Mouse (Mus musculus): ENCODE measurements at regions not wholly inside any gene's neighbourhood (a gene's known extent, or its start where the extent isn't known, plus 50 kb on each side); places are given as distances from the start of the nearest gene placed in this dataset.
"Not testable (repeated sequence)": the region's sequence is repeated elsewhere in the genome, so short reads cannot be mapped to it uniquely, and the experiment has no call there.

DNA sequence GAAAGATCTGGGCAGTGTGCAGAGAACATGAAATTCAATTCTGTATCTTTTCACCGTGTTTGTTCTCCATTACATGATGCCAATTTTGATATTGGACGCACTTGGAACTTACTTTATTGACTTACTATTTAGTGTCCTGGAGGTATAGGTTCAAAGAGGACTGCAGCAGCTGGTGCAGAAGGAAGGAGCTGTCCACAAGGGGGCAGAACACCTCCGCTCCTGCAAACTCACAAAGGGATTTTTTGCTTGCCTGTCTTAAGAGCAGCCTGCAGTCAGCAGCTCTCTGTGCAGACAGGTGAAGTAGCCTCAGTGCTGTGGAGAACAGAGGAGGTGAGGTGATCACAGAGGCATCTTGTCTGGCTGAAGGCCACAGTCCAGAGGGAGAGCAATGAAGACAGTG lies 84.8 kb upstream of the Olfr1507 start:
- no peak overlapping the region for H3K9ac ChIP-seq (ENCODE audit: low read length)
- H3K27me3 ChIP-seq (replicated peaks; ENCODE audit: control insufficient read depth, insufficient read depth, low read length) = no peaks in the 10 kb centered on the region
- no peaks in the 10 kb centered on the region for H3K4me1 ChIP-seq (replicated peaks; ENCODE audit: control insufficient read depth, insufficient read depth, low read length)
- WGBS = 48% methylated on average over 3 of the region's 3 CpGs
- no peaks in the 10 kb centered on the region for H3K36me3 ChIP-seq (ENCODE audit: control insufficient read depth, insufficient read depth, low read length)
- no peaks in the 10 kb centered on the region for H3K9me3 ChIP-seq (ENCODE audit: control insufficient read depth, low read length)
- no peak overlapping the region for H3K27ac ChIP-seq (ENCODE audit: low read depth)
- DNase-seq (ENCODE audit: low spot score) = no peak
- no peak overlapping the region for H3K4me2 ChIP-seq (ENCODE audit: low read length)
- no peak overlapping the region for H3K4me3 ChIP-seq (ENCODE audit: low read depth, low read length)
- no peak for ATAC-seq (replicated peaks; ENCODE audit: low FRiP score, low TSS enrichment, low read depth)

DNA sequence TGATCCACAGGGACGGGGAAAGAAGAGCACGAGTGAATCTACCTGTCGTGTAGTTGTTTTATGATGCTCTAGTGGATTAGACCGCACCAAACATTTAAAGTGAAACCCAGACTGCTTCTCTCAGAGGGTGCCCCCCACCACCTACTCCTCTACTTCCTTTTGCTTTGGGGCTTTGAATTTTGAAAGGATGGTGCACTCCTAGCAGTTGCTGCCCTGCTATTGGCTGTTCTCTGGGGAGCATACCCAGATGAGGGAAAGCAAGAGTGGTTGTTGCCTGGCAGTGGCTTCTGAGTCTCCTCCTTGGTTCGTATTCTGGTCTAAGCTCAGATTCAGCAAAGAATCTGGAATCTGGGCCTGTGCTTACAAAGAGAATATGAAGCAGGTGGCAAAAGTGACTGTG lies 71.4 kb upstream of the Olfr1507 start:
- no peak for DNase-seq (ENCODE audit: low spot score)
- Histone ChIP-seq H3K9me3 (ENCODE audit: control insufficient read depth, low read length) (no peaks in the 10 kb centered on the region), H3K4me3 (ENCODE audit: low read depth, low read length) (no peak overlapping the region), H3K4me1 (replicated peaks; ENCODE audit: control insufficient read depth, insufficient read depth, low read length) (no peaks in the 10 kb centered on the region), H3K36me3 (ENCODE audit: control insufficient read depth, insufficient read depth, low read length) (no peaks in the 10 kb centered on the region), H3K4me2 (ENCODE audit: low read length) (no peak overlapping the region), H3K9ac (ENCODE audit: low read length) (no peak overlapping the region), H3K27ac (ENCODE audit: low read depth) (no peak overlapping the region), H3K27me3 (replicated peaks; ENCODE audit: control insufficient read depth, insufficient read depth, low read length) (no peaks in the 10 kb centered on the region)
- WGBS = 70% methylated on average over 5 of the region's 5 CpGs
- no peak for ATAC-seq (replicated peaks; ENCODE audit: low FRiP score, low TSS enrichment, low read depth)

- ATAC-seq (replicated peaks; ENCODE audit: low FRiP score, low TSS enrichment, low read depth) (no peak), DNase-seq (ENCODE audit: low spot score) (no peak)
- Histone ChIP-seq H3K4me3 (ENCODE audit: low read depth, low read length) (no peak overlapping the region), H3K9me3 (ENCODE audit: control insufficient read depth, low read length) (no peaks in the 10 kb centered on the region), H3K4me1 (replicated peaks; ENCODE audit: control insufficient read depth, insufficient read depth, low read length) (no peaks in the 10 kb centered on the region), H3K4me2 (ENCODE audit: low read length) (no peak overlapping the region), H3K27me3 (replicated peaks; ENCODE audit: control insufficient read depth, insufficient read depth, low read length) (no peaks in the 10 kb centered on the region), H3K36me3 (ENCODE audit: control insufficient read depth, insufficient read depth, low read length) (no peaks in the 10 kb centered on the region), H3K9ac (ENCODE audit: low read length) (no peak overlapping the region), H3K27ac (ENCODE audit: low read depth) (no peak overlapping the region)
- 61% methylated on average over 4 of the region's 4 CpGs for WGBS
These were observed 70.1 kb upstream of the Olfr1507 start for GRCm38 (mm10) chr14:52565606-52566005.

- not testable (repeated sequence) for H3K4me2 ChIP-seq (ENCODE audit: low read length); H3K27me3 ChIP-seq (replicated peaks; ENCODE audit: control insufficient read depth, insufficient read depth, low read length); H3K27ac ChIP-seq (ENCODE audit: low read depth); H3K4me3 ChIP-seq (ENCODE audit: low read depth, low read length); ATAC-seq (replicated peaks; ENCODE audit: low FRiP score, low TSS enrichment, low read depth); H3K36me3 ChIP-seq (ENCODE audit: control insufficient read depth, insufficient read depth, low read length); H3K4me1 ChIP-seq (replicated peaks; ENCODE audit: control insufficient read depth, insufficient read depth, low read length); H3K9me3 ChIP-seq (ENCODE audit: control insufficient read depth, low read length); DNase-seq (ENCODE audit: low spot score); H3K9ac ChIP-seq (ENCODE audit: low read length)
- 90% methylated on average over 13 of the region's 13 CpGs for WGBS
These were observed 60.8 kb upstream of the Olfr1507 start for GRCm38 (mm10) chr14:52556340-52556739.

DNA sequence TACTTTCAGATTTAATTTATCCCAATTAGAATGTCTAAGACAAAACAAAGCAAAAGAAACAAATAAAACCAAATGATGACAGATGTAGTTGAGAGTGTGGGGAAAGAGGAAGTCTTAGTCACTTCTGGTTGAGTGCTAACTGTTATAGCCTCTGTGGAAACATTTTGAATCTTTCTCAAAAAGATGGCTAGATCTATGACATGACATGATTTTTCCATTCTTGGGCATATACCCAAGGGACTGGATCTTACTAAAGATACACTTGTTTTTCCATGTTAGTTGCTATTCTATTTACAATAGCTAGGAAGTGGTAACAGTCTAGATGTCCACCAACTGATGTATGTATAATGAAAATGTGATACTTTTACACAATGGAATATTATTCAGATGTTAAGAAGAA lies 57.9 kb upstream of the Olfr1507 start:
- Histone ChIP-seq H3K4me1 (replicated peaks; ENCODE audit: control insufficient read depth, insufficient read depth, low read length) (no peaks in the 10 kb centered on the region), H3K4me2 (ENCODE audit: low read length) (no peak overlapping the region), H3K4me3 (ENCODE audit: low read depth, low read length) (no peak overlapping the region), H3K27me3 (replicated peaks; ENCODE audit: control insufficient read depth, insufficient read depth, low read length) (no peaks in the 10 kb centered on the region), H3K9me3 (ENCODE audit: control insufficient read depth, low read length) (0 out of 2 replicates have a peak, but pooled peaks cover 2% of the 10 kb centered on the region), H3K9ac (ENCODE audit: low read length) (no peak overlapping the region), H3K36me3 (ENCODE audit: control insufficient read depth, insufficient read depth, low read length) (no peaks in the 10 kb centered on the region), H3K27ac (ENCODE audit: low read depth) (no peak overlapping the region)
- DNase-seq (ENCODE audit: low spot score) (no peak), ATAC-seq (replicated peaks; ENCODE audit: low FRiP score, low TSS enrichment, low read depth) (no peak)

GRCm38 (mm10) chr14:52547933-52548332 lies 52.4 kb upstream of the Olfr1507 start:
- Histone ChIP-seq H3K4me2 (ENCODE audit: low read length) (no peak overlapping the region), H3K9me3 (ENCODE audit: control insufficient read depth, low read length) (no peaks in the 10 kb centered on the region), H3K27ac (ENCODE audit: low read depth) (no peak overlapping the region), H3K27me3 (replicated peaks; ENCODE audit: control insufficient read depth, insufficient read depth, low read length) (no peaks in the 10 kb centered on the region), H3K4me3 (ENCODE audit: low read depth, low read length) (no peak overlapping the region), H3K36me3 (ENCODE audit: control insufficient read depth, insufficient read depth, low read length) (no peaks in the 10 kb centered on the region), H3K9ac (ENCODE audit: low read length) (no peak overlapping the region), H3K4me1 (replicated peaks; ENCODE audit: control insufficient read depth, insufficient read depth, low read length) (no peaks in the 10 kb centered on the region)
- WGBS = 64% methylated on average over 1 of the region's 1 CpGs
- DNase-seq (ENCODE audit: low spot score) = no peak
- no peak for ATAC-seq (replicated peaks; ENCODE audit: low FRiP score, low TSS enrichment, low read depth)

Measured in intestine, embryonic 14.5 days (tissue).